Mouse (Mus musculus): ENCODE measurements around the gene Slc22a23. TPM values are rescaled to one million over a fixed set of nuclear protein-coding genes. Genes with fewer than 3 reads are reported as not detected.

The Slc22a23 gene
- polyA plus RNA-seq, 1 experiment: not detected

GRCm38 (mm10) chr13:34143389-34143788 is 201.6 kb downstream of the Slc22a23 start:
- Histone ChIP-seq H3K4me3 (ENCODE audit: insufficient read depth, low read depth, low read length) (no peak overlapping the region), H3K27ac (ENCODE audit: insufficient read depth, low read depth, low read length) (no peak overlapping the region)
- 28% methylated on average over 5 of the region's 5 CpGs for WGBS

DNA sequence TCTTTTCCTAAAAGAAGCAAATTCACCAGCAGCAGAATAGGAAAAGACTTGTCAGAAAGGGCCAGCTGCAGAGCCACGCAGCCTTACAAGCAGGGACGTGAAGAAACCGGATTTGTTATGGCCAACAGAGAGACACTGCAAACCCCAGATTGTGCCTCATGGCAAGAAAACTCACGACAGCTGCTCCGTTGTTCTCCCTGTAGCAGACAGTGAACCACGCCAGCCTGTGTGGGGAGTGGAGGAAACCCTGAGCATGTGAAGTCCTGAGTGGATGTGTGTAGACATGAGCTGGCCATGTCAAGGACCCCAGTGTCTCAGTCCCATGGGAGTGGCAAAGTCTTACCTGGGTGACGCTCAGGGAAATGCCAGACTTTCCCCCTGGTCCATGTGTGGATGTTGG is 208.4 kb downstream of the Slc22a23 start:
- TF ChIP-seq CTCF (IDR thresholded peaks at IDR 0.05; ENCODE audit: insufficient read depth, low read depth, low read length) (no peak), POLR2A (IDR thresholded peaks at IDR 0.05; ENCODE audit: insufficient read depth, low read depth, low read length) (no peak)
- Histone ChIP-seq H3K4me3 (ENCODE audit: insufficient read depth, low read depth, low read length) (no peak overlapping the region), H3K4me1 (ENCODE audit: control insufficient read depth, insufficient read depth, low read length) (peaks cover 19% of the 10 kb centered on the region), H3K27ac (ENCODE audit: insufficient read depth, low read depth, low read length) (0 out of 2 replicates have a peak overlapping the region, but pooled peaks have one; percentile 23)
- 30% methylated on average over 7 of the region's 7 CpGs for WGBS

More at GRCm38 (mm10) chr13:34143389-34143788, 201.6 kb downstream of the Slc22a23 start:
- peaks cover 4% of the 10 kb centered on the region; the same call in 1 of the 2 replicates for H3K4me1 ChIP-seq (ENCODE audit: control insufficient read depth, insufficient read depth, low read length)
- TF ChIP-seq CTCF (IDR thresholded peaks at IDR 0.05; ENCODE audit: insufficient read depth, low read depth, low read length) (no peak), POLR2A (IDR thresholded peaks at IDR 0.05; ENCODE audit: insufficient read depth, low read depth, low read length) (no peak)

- no peak for TF ChIP-seq POLR2A (IDR thresholded peaks at IDR 0.05; ENCODE audit: insufficient read depth, low read depth, low read length)
- TF ChIP-seq CTCF (IDR thresholded peaks at IDR 0.05; ENCODE audit: insufficient read depth, low read depth, low read length): no peak
- Histone ChIP-seq H3K4me3 (ENCODE audit: insufficient read depth, low read depth, low read length) (no peak overlapping the region), H3K4me1 (ENCODE audit: control insufficient read depth, insufficient read depth, low read length) (peaks cover 24% of the 10 kb centered on the region), H3K27ac (ENCODE audit: insufficient read depth, low read depth, low read length) (0 out of 2 replicates have a peak overlapping the region, but pooled peaks have one; percentile 94)
- WGBS: 34% methylated on average over 7 of the region's 7 CpGs
Observed at GRCm38 (mm10) chr13:34134276-34134675, 210.7 kb downstream of the Slc22a23 start.

DNA sequence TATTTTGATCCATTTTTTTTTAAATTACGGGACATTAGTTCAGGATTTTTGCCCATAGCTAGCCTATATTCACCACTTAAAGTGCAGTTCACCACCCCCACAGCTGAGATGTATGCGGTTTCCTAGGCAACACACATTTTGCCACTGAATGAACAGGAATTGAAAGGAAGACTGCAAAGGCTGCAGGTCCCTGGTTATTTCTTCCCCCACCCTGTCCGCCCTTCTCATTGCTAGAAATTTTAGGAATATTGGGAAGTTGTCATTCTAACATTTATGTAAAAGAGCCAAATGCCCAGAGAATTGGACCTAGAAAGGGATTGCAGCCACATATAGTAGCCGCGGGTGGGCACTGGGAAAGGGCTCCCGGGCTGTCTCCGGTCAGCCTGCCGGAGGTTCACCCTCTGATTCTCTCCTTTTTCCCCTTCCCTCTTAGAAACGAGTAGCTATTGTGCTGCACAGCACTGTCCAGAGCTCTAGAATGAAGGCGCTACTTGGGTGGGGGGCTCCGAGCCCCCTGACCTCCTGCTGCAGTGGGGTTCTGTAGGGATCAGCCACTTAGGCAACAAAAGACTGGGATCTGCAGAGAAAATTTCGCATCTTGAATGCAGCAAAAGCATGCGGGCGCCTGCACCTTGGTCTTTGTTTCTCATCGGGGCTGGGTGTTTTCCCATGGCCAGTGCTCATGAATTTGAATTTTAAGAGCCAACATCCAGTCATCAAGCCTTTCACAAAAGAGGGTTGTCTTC is 211.5 kb downstream of the Slc22a23 start:
- peaks cover 24% of the 10 kb centered on the region for H3K4me1 ChIP-seq (ENCODE audit: control insufficient read depth, insufficient read depth, low read length)
- TF ChIP-seq CTCF (IDR thresholded peaks at IDR 0.05; ENCODE audit: insufficient read depth, low read depth, low read length) (no peak), POLR2A (IDR thresholded peaks at IDR 0.05; ENCODE audit: insufficient read depth, low read depth, low read length) (no peak)
- 5% methylated on average over 15 of the region's 15 CpGs for WGBS
- peak overlapping the region; percentile 94 for H3K27ac ChIP-seq (ENCODE audit: insufficient read depth, low read depth, low read length)
- H3K4me3 ChIP-seq (ENCODE audit: insufficient read depth, low read depth, low read length): peak overlapping the region; percentile 43

DNA sequence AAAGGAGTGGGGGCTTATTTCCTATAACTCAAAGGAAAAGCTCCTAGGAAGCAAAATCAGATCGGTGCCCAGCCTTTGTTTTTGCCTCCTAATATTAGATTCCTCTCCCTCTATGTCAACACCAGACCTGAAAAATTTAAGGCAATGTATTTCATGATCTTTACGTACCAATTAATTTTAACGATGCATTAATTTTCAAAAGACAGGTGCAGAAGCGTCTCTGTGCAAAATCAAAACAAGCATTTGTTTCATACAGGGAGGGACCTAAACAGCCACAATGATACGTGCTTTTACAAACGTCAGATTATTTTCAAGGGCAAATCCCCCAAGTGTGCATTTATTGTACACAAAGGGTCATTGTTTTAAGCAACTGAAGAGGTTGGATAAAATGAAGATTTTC is 212.1 kb downstream of the Slc22a23 start:
- no peak overlapping the region for H3K4me3 ChIP-seq (ENCODE audit: insufficient read depth, low read depth, low read length)
- 16% methylated on average over 6 of the region's 6 CpGs for WGBS
- TF ChIP-seq POLR2A (IDR thresholded peaks at IDR 0.05; ENCODE audit: insufficient read depth, low read depth, low read length): no peak
- TF ChIP-seq CTCF (IDR thresholded peaks at IDR 0.05; ENCODE audit: insufficient read depth, low read depth, low read length): no peak

GRCm38 (mm10) chr13:34132299-34132698 is 212.7 kb downstream of the Slc22a23 start:
- H3K4me1 ChIP-seq (ENCODE audit: control insufficient read depth, insufficient read depth, low read length): peaks cover 28% of the 10 kb centered on the region
- H3K27ac ChIP-seq (ENCODE audit: insufficient read depth, low read depth, low read length): peak overlapping the region; percentile 95
- WGBS: 10% methylated on average over 15 of the region's 15 CpGs
- H3K4me3 ChIP-seq (ENCODE audit: insufficient read depth, low read depth, low read length): peak overlapping the region; percentile 9
- TF ChIP-seq POLR2A (IDR thresholded peaks at IDR 0.05; ENCODE audit: insufficient read depth, low read depth, low read length) (no peak), CTCF (IDR thresholded peaks at IDR 0.05; ENCODE audit: insufficient read depth, low read depth, low read length) (no peak)

More for the DNA sequence above, 212.1 kb downstream of the Slc22a23 start:
- H3K4me1 ChIP-seq (ENCODE audit: control insufficient read depth, insufficient read depth, low read length): peaks cover 27% of the 10 kb centered on the region
- peak overlapping the region; percentile 95 for H3K27ac ChIP-seq (ENCODE audit: insufficient read depth, low read depth, low read length)

DNA sequence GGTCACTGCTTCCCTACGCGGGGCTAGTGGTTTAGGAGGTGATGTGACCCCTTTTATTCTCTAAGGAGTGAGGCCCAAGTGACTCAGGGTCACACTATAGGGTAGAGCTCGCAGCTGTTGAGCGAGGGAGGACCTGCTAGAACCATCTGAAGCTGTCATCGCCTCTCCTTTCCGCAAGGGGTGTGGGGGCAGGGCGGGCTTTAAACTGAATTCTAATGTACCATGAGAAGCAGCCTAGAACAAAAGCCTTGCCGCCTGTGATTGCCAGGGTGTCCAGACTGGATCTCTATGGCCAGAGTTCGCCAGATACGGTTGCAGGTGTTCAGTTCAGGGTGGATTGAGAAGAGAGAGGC is 213.3 kb downstream of the Slc22a23 start:
- Histone ChIP-seq H3K27ac (ENCODE audit: insufficient read depth, low read depth, low read length) (peak overlapping the region; percentile 95), H3K4me1 (ENCODE audit: control insufficient read depth, insufficient read depth, low read length) (peaks cover 27% of the 10 kb centered on the region), H3K4me3 (ENCODE audit: insufficient read depth, low read depth, low read length) (peak overlapping the region; percentile 32)
- TF ChIP-seq CTCF (IDR thresholded peaks at IDR 0.05; ENCODE audit: insufficient read depth, low read depth, low read length) (no peak), POLR2A (IDR thresholded peaks at IDR 0.05; ENCODE audit: insufficient read depth, low read depth, low read length) (no peak)
- 7% methylated on average over 10 of the region's 10 CpGs for WGBS

DNA sequence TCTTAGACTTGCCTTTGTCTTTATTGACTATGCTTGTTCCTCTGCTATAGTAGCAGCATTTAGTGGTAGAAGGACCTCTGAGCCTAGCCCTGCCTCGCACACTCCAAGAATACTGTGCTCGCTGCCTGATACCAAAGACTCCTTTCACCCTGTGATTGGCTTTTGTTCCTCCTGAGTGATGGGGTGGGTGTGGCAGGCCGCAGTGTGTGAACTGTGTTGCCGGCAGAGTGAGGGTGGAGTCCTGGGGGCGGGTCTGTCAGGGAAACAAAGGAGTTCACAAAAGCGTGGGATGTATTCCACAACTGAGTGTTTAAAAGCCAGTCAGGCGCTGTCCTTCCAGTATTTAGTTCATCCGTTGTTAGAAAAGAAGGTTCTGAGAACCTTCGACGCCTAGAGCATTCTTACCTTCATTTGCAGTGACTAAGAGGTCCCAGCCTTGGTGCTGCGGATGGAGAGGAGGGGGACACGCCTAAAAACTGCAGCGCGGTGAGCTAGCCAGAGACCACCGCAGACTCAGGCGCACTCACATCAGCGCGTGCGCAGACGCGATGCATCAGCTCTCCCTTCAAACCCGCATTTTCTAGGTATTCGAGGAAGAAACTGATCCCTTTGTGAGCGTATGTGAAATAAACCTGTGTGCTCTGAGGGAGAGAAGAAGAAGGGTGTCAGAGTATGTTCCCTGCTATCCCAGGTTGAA is 213.8 kb downstream of the Slc22a23 start:
- H3K4me1 ChIP-seq (ENCODE audit: control insufficient read depth, insufficient read depth, low read length): peaks cover 24% of the 10 kb centered on the region
- 2% methylated on average over 24 of the region's 24 CpGs for WGBS
- peak overlapping the region; percentile 32 for H3K4me3 ChIP-seq (ENCODE audit: insufficient read depth, low read depth, low read length)
- no peak for TF ChIP-seq POLR2A (IDR thresholded peaks at IDR 0.05; ENCODE audit: insufficient read depth, low read depth, low read length)
- TF ChIP-seq CTCF (IDR thresholded peaks at IDR 0.05; ENCODE audit: insufficient read depth, low read depth, low read length): no peak
- peak overlapping the region; percentile 95 for H3K27ac ChIP-seq (ENCODE audit: insufficient read depth, low read depth, low read length)

DNA sequence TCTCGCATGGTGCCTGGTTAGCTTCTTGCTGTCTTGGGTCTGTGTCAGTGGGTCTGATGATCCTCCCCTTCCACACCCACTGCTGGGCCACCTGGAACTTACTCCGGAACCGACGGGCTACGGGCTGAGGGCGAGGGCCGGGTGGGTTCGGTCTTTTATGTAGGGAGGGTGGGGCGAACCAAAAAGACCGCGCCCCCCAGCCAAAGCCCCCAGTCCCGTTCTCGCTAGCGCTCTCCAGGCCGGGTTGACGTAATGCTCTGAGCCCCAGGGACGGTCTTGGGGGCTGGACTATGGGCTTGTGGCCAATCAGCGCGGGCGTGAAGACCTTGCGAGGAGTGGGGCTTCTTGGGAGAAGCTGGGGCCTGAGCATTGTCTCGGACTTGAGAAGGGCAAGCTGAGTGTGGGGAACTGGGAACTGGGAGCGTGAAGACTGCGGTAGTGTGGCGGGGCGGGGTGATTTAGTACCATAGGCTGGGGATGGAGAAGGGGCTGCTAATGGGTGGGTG is 214.7 kb downstream of the Slc22a23 start, which contains the start of gene Tubb2b:
Gene Tubb2b, minus strand, starts transcription at position 241 of the 506 bp plus-strand sequence.
- under 1% methylated on average over 26 of the region's 26 CpGs for WGBS
- peak within 1 kb of the TSS; percentile 95 for H3K27ac ChIP-seq (ENCODE audit: insufficient read depth, low read depth, low read length)
- H3K4me1 ChIP-seq (ENCODE audit: control insufficient read depth, insufficient read depth, low read length): peaks cover 27% of the 10 kb centered on the region
- H3K4me3 ChIP-seq (ENCODE audit: insufficient read depth, low read depth, low read length): peak within 1 kb of the TSS; percentile 87
- TF ChIP-seq POLR2A (IDR thresholded peaks at IDR 0.05; ENCODE audit: insufficient read depth, low read depth, low read length) (peak; percentile 62), CTCF (IDR thresholded peaks at IDR 0.05; ENCODE audit: insufficient read depth, low read depth, low read length) (no peak)
